Mouse (Mus musculus): ENCODE measurements around the gene Psmb4. TPM values are rescaled to one million over a fixed set of nuclear protein-coding genes. Genes with fewer than 3 reads are reported as not detected.
"Not testable (repeated sequence)": the region's sequence is repeated elsewhere in the genome, so short reads cannot be mapped to it uniquely, and the experiment has no call there.

Psmb4 gene
- polyA plus RNA-seq, 1 experiment from 2014 or later = 377 TPM

GRCm38 (mm10) chr3:94915903-94916741 is 29.4 kb upstream of the Psmb4 start:
- Histone ChIP-seq H3K9me3 (ENCODE audit: control insufficient read depth, low read length) (no peaks in the 10 kb centered on the region), H3K4me2 (ENCODE audit: low read length) (no peak overlapping the region), H3K27ac (replicated peaks; ENCODE audit: low read depth, low read length) (no peak overlapping the region), H3K36me3 (ENCODE audit: control insufficient read depth, insufficient read depth, low read length) (no peaks in the 10 kb centered on the region), H3K27me3 (ENCODE audit: control insufficient read depth, insufficient read depth, low read length) (no peaks in the 10 kb centered on the region), H3K4me1 (ENCODE audit: control insufficient read depth, insufficient read depth, low read length) (no peaks in the 10 kb centered on the region), H3K4me3 (replicated peaks; ENCODE audit: low read depth, low read length) (no peak overlapping the region), H3K9ac (replicated peaks; ENCODE audit: low read length) (no peak overlapping the region)
- 93% methylated on average over 7 of the region's 7 CpGs for WGBS
- ATAC-seq (ENCODE audit: low FRiP score, low TSS enrichment) (no peak), DNase-seq (no peak)

GRCm38 (mm10) chr3:94913801-94914200 is 27.0 kb upstream of the Psmb4 start:
- H3K27ac ChIP-seq (replicated peaks; ENCODE audit: low read depth, low read length) = no peak overlapping the region
- H3K9me3 ChIP-seq (ENCODE audit: control insufficient read depth, low read length) = no peaks in the 10 kb centered on the region
- no peaks in the 10 kb centered on the region for H3K27me3 ChIP-seq (ENCODE audit: control insufficient read depth, insufficient read depth, low read length)
- no peaks in the 10 kb centered on the region for H3K4me1 ChIP-seq (ENCODE audit: control insufficient read depth, insufficient read depth, low read length)
- H3K4me3 ChIP-seq (replicated peaks; ENCODE audit: low read depth, low read length) = no peak overlapping the region
- H3K9ac ChIP-seq (replicated peaks; ENCODE audit: low read length) = no peak overlapping the region
- ATAC-seq (ENCODE audit: low FRiP score, low TSS enrichment) (no peak), DNase-seq (no peak)
- WGBS = 80% methylated on average over 5 of the region's 5 CpGs
- no peak overlapping the region for H3K4me2 ChIP-seq (ENCODE audit: low read length)
- H3K36me3 ChIP-seq (ENCODE audit: control insufficient read depth, insufficient read depth, low read length) = no peaks in the 10 kb centered on the region

GRCm38 (mm10) chr3:94911050-94911693 is 24.4 kb upstream of the Psmb4 start:
- H3K4me3 ChIP-seq (replicated peaks; ENCODE audit: low read depth, low read length) = no peak overlapping the region
- DNase-seq (no peak), ATAC-seq (ENCODE audit: low FRiP score, low TSS enrichment) (no peak)
- H3K36me3 ChIP-seq (ENCODE audit: control insufficient read depth, insufficient read depth, low read length) = no peaks in the 10 kb centered on the region
- WGBS = 86% methylated on average over 2 of the region's 2 CpGs
- no peak overlapping the region for H3K27ac ChIP-seq (replicated peaks; ENCODE audit: low read depth, low read length)
- no peaks in the 10 kb centered on the region for H3K4me1 ChIP-seq (ENCODE audit: control insufficient read depth, insufficient read depth, low read length)
- no peak overlapping the region for H3K4me2 ChIP-seq (ENCODE audit: low read length)
- no peaks in the 10 kb centered on the region for H3K9me3 ChIP-seq (ENCODE audit: control insufficient read depth, low read length)
- H3K27me3 ChIP-seq (ENCODE audit: control insufficient read depth, insufficient read depth, low read length) = no peaks in the 10 kb centered on the region
- no peak overlapping the region for H3K9ac ChIP-seq (replicated peaks; ENCODE audit: low read length)

- Histone ChIP-seq H3K4me3 (replicated peaks; ENCODE audit: low read depth, low read length) (no peak overlapping the region), H3K36me3 (ENCODE audit: control insufficient read depth, insufficient read depth, low read length) (no peaks in the 10 kb centered on the region), H3K27me3 (ENCODE audit: control insufficient read depth, insufficient read depth, low read length) (no peaks in the 10 kb centered on the region), H3K27ac (replicated peaks; ENCODE audit: low read depth, low read length) (no peak overlapping the region), H3K9me3 (ENCODE audit: control insufficient read depth, low read length) (no peaks in the 10 kb centered on the region), H3K4me1 (ENCODE audit: control insufficient read depth, insufficient read depth, low read length) (no peaks in the 10 kb centered on the region), H3K4me2 (ENCODE audit: low read length) (no peak overlapping the region), H3K9ac (replicated peaks; ENCODE audit: low read length) (no peak overlapping the region)
- DNase-seq (no peak), ATAC-seq (ENCODE audit: low FRiP score, low TSS enrichment) (no peak)
- 47% methylated on average over 1 of the region's 1 CpGs for WGBS
These were observed 19.7 kb upstream of the Psmb4 start for GRCm38 (mm10) chr3:94906482-94906881.

GRCm38 (mm10) chr3:94904759-94905158 is 18.0 kb upstream of the Psmb4 start:
- H3K27me3 ChIP-seq (ENCODE audit: control insufficient read depth, insufficient read depth, low read length); ATAC-seq (ENCODE audit: low FRiP score, low TSS enrichment); H3K27ac ChIP-seq (replicated peaks; ENCODE audit: low read depth, low read length); H3K4me3 ChIP-seq (replicated peaks; ENCODE audit: low read depth, low read length); DNase-seq; H3K4me1 ChIP-seq (ENCODE audit: control insufficient read depth, insufficient read depth, low read length); H3K9me3 ChIP-seq (ENCODE audit: control insufficient read depth, low read length); H3K9ac ChIP-seq (replicated peaks; ENCODE audit: low read length); H3K4me2 ChIP-seq (ENCODE audit: low read length); H3K36me3 ChIP-seq (ENCODE audit: control insufficient read depth, insufficient read depth, low read length): not testable (repeated sequence)
- whole genome bisulfite sequencing = 61% methylated on average over 3 of the region's 3 CpGs

GRCm38 (mm10) chr3:94902747-94903146 is 16.0 kb upstream of the Psmb4 start:
- 21% methylated on average over 7 of the region's 7 CpGs for WGBS
- DNase-seq (peak; percentile 88), ATAC-seq (ENCODE audit: low FRiP score, low TSS enrichment) (no peak)

GRCm38 (mm10) chr3:94894076-94894475 is 7.3 kb upstream of the Psmb4 start:
- Histone ChIP-seq H3K27ac (replicated peaks; ENCODE audit: low read depth, low read length) (no peak overlapping the region), H3K27me3 (ENCODE audit: control insufficient read depth, insufficient read depth, low read length) (no peaks in the 10 kb centered on the region), H3K9ac (replicated peaks; ENCODE audit: low read length) (no peak overlapping the region), H3K4me1 (ENCODE audit: control insufficient read depth, insufficient read depth, low read length) (no peaks in the 10 kb centered on the region), H3K4me2 (ENCODE audit: low read length) (no peak overlapping the region), H3K36me3 (ENCODE audit: control insufficient read depth, insufficient read depth, low read length) (no peaks in the 10 kb centered on the region), H3K9me3 (ENCODE audit: control insufficient read depth, low read length) (no peaks in the 10 kb centered on the region), H3K4me3 (replicated peaks; ENCODE audit: low read depth, low read length) (no peak overlapping the region)
- ATAC-seq (ENCODE audit: low FRiP score, low TSS enrichment) = no peak
- no peak for DNase-seq
- 75% methylated on average over 3 of the region's 3 CpGs for WGBS

More at GRCm38 (mm10) chr3:94902747-94903146, 16.0 kb upstream of the Psmb4 start:
- no peaks in the 10 kb centered on the region for H3K36me3 ChIP-seq (ENCODE audit: control insufficient read depth, insufficient read depth, low read length)
- no peak overlapping the region for H3K9ac ChIP-seq (replicated peaks; ENCODE audit: low read length)
- no peaks in the 10 kb centered on the region for H3K27me3 ChIP-seq (ENCODE audit: control insufficient read depth, insufficient read depth, low read length)
- H3K27ac ChIP-seq (replicated peaks; ENCODE audit: low read depth, low read length) = no peak overlapping the region
- no peaks in the 10 kb centered on the region for H3K4me1 ChIP-seq (ENCODE audit: control insufficient read depth, insufficient read depth, low read length)
- H3K4me3 ChIP-seq (replicated peaks; ENCODE audit: low read depth, low read length) = no peak overlapping the region
- H3K4me2 ChIP-seq (ENCODE audit: low read length) = no peak overlapping the region
- H3K9me3 ChIP-seq (ENCODE audit: control insufficient read depth, low read length) = no peaks in the 10 kb centered on the region

- no peak overlapping the region for H3K4me3 ChIP-seq (replicated peaks; ENCODE audit: low read depth, low read length)
- H3K27me3 ChIP-seq (ENCODE audit: control insufficient read depth, insufficient read depth, low read length) = no peaks in the 10 kb centered on the region
- H3K36me3 ChIP-seq (ENCODE audit: control insufficient read depth, insufficient read depth, low read length) = peaks cover 21% of the 10 kb centered on the region
- ATAC-seq (ENCODE audit: low FRiP score, low TSS enrichment) (no peak), DNase-seq (peak; percentile 35)
- H3K27ac ChIP-seq (replicated peaks; ENCODE audit: low read depth, low read length) = no peak overlapping the region
- H3K4me1 ChIP-seq (ENCODE audit: control insufficient read depth, insufficient read depth, low read length) = peaks cover 8% of the 10 kb centered on the region
- no peak overlapping the region for H3K4me2 ChIP-seq (ENCODE audit: low read length)
- H3K9me3 ChIP-seq (ENCODE audit: control insufficient read depth, low read length) = no peaks in the 10 kb centered on the region
- no peak overlapping the region for H3K9ac ChIP-seq (replicated peaks; ENCODE audit: low read length)
These were observed 1.8 kb upstream of the Psmb4 start for GRCm38 (mm10) chr3:94888595-94888994.

GRCm38 (mm10) chr3:94882579-94882978 is 4.2 kb downstream of the Psmb4 start:
- H3K36me3 ChIP-seq (ENCODE audit: control insufficient read depth, insufficient read depth, low read length) = peaks cover 81% of the 10 kb centered on the region
- DNase-seq (no peak), ATAC-seq (ENCODE audit: low FRiP score, low TSS enrichment) (no peak)
- peaks cover 8% of the 10 kb centered on the region for H3K4me1 ChIP-seq (ENCODE audit: control insufficient read depth, insufficient read depth, low read length)
- H3K9ac ChIP-seq (replicated peaks; ENCODE audit: low read length) = no peak overlapping the region
- 93% methylated on average over 3 of the region's 3 CpGs for WGBS
- H3K9me3 ChIP-seq (ENCODE audit: control insufficient read depth, low read length) = no peaks in the 10 kb centered on the region
- no peak overlapping the region for H3K27ac ChIP-seq (replicated peaks; ENCODE audit: low read depth, low read length)
- no peak overlapping the region for H3K4me2 ChIP-seq (ENCODE audit: low read length)
- no peaks in the 10 kb centered on the region for H3K27me3 ChIP-seq (ENCODE audit: control insufficient read depth, insufficient read depth, low read length)
- no peak overlapping the region for H3K4me3 ChIP-seq (replicated peaks; ENCODE audit: low read depth, low read length)

Data from midbrain, embryonic 14.5 days (tissue).